Mouse (Mus musculus) CD8-positive naive resting alpha-beta T cell, adult 2 months (primary cell): ENCODE results near the gene Utp6.

ENCODE experiments used
- DNase-seq, 2 experiments: peaks; one replicate each; pipeline ENCODE4 v3.0.0; 2022; ENCODE audit warnings: low read depth in 2 of 2, low spot score in 2 of 2

Utp6 gene

GRCm38 (mm10) chr11:79885713-79886393 lies 76.3 kb downstream of the Utp6 start:
- DNase-seq, result no peak

- no peak for DNase-seq
Measured at GRCm38 (mm10) chr11:79884784-79885183, 77.4 kb downstream of the Utp6 start.
